Mouse (Mus musculus): Measurements from ENCODE around the gene Eomes.

Eomes gene

DNA sequence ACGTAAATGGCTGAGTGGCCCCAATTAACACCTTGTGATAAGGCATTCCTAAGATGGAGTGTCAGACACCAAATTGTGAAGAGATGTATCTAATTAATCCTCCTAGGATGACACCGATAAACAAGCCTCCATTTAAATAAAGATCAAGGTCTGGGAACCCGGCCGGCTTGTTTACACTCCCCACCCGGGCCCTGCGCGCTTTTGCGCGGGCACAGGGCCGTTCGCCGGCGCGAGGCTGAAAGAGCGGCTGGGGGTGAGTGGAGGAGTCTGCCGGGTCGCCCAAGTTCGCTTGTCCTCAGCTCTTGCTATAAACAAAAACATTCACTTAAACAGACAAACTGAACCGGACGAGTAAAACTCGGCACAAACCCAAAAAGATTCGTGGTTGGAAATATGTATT, 9.6 kb downstream of the Eomes start:
- no peak for DNase-seq (ENCODE audit: low read depth, low spot score)

- DNase-seq (ENCODE audit: low read depth, low spot score), result peak; percentile 89
These were observed 10.3 kb downstream of the Eomes start for GRCm38 (mm10) chr9:118488138-118488895.

- DNase-seq (ENCODE audit: low read depth, low spot score), result peak; percentile 56
These were observed 11.0 kb downstream of the Eomes start for GRCm38 (mm10) chr9:118488896-118489578.

- DNase-seq (ENCODE audit: low read depth, low spot score), result peak; percentile 84
These were observed 11.6 kb downstream of the Eomes start for GRCm38 (mm10) chr9:118489579-118490019.

- no peak for DNase-seq (ENCODE audit: low read depth, low spot score)
These were observed 13.2 kb downstream of the Eomes start for GRCm38 (mm10) chr9:118491195-118491594.

GRCm38 (mm10) chr9:118492932-118493698, 15.1 kb downstream of the Eomes start:
- DNase-seq (ENCODE audit: low read depth, low spot score), result no peak

DNA sequence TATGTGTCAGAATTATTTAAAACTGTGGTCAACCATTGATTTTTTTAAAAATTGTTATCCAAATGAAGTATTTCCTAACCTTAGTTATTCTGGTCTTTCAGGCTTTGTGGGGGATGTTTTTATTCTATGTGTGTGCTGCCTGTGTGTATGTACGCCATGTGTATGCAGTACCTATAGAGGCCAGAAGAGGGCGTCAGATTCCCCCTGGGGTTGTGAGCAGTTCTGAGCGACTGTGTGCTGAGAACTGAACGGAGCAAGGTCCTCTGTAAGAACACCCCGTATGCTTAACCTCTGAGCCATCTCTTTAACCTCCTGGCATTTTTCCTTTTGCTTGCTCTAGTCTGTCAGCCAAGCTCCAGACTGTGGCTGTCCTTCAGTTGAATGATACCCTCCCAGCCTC, 16.1 kb downstream of the Eomes start:
- DNase-seq (ENCODE audit: low read depth, low spot score), result peak; percentile 52

DNA sequence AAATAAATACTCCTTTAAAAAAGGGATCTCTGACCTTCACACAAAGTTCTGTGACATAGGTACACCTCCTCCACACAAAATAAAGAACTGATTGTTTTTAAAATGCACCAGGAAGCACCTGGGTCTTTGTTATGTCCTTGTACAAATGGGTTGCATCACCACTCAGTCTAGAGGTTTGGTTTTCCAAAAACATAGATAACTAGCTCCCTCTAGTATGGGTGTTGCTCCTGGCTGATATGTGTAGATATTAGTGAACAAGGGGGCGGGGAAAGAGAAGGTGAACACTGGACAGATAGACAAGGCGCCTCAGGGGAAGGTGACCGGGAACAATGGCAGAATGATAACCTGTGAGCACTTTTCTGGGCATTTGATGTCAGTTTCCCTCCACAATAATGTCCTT, 17.9 kb downstream of the Eomes start:
- DNase-seq (ENCODE audit: low read depth, low spot score), result no peak

GRCm38 (mm10) chr9:118496952-118497351, 18.9 kb downstream of the Eomes start:
- peak; percentile 91 for DNase-seq (ENCODE audit: low read depth, low spot score)

- peak; percentile 66 for DNase-seq (ENCODE audit: low read depth, low spot score)
These were observed 20.0 kb downstream of the Eomes start for GRCm38 (mm10) chr9:118498061-118498460.

- DNase-seq (ENCODE audit: low read depth, low spot score), result no peak
These were observed 23.0 kb downstream of the Eomes start for GRCm38 (mm10) chr9:118500963-118501362.

DNA sequence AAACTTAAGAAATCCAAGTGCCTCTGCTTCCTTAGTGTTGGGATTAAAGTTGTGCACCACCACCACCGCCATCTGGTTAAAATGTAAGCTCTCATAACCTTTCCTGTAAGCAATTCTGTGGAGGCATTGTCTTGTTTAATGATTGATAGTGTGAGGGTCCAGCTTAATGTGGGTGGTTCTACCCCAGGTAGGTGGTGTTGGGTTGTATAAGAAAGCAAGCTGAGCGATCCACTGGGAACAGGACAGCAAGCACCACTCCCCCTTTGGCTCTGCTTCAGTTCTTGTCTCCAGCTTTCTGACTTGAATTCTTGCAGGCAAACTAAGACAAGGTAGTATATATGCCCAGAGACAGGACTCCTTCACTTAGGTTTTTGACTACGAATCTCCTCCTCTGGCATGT, 26.6 kb downstream of the Eomes start:
- no peak for DNase-seq (ENCODE audit: low read depth, low spot score)

- peak; percentile 90 for DNase-seq (ENCODE audit: low read depth, low spot score)
These were observed 28.0 kb downstream of the Eomes start, which contains the start of gene Golga4 for GRCm38 (mm10) chr9:118506020-118506403. Gene Golga4, plus strand, starts transcription at chr9:118506267.

- DNase-seq (ENCODE audit: low read depth, low spot score), result no peak
These were observed 28.6 kb downstream of the Eomes start for GRCm38 (mm10) chr9:118506404-118507231.

DNA sequence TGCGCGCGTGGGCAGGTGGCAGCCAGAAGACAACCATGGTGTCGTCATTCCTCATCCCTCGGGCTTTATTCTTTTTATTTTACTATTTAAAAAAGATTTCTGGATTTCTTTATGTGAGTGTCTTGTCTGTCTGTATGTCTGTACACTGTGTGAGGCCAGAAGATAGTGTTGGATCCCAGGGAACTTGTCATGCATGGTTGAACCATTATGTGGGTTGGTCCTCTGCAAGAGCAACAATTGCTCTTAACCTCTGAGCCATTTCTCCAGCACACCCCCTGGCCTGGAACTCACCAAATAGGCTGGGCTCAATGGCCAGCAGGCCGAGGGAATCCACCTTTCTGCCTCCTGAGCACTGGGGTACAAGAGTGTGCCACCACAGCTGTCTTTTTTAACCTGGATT, 29.5 kb downstream of the Eomes start:
- no peak for DNase-seq (ENCODE audit: low read depth, low spot score)

DNA sequence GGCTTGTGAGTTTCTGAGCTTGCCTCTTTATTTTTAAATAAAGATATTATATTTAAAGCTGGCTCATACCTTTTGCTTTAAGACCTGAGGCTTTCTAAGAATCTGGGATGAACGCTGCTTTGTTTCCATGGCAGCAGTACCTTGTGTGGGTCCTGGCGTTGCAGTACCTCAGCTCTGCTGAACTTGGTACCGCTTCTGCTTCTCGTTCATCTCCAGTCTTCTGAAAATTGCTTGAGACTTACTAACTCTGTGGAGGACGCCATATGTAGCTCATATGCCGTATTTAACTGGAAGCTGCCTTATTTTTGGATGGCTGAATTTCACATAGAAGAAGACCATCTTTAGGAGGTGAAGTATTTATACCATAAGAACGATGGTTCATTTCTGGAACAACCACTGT, 30.6 kb downstream of the Eomes start:
- no peak for DNase-seq (ENCODE audit: low read depth, low spot score)

DNA sequence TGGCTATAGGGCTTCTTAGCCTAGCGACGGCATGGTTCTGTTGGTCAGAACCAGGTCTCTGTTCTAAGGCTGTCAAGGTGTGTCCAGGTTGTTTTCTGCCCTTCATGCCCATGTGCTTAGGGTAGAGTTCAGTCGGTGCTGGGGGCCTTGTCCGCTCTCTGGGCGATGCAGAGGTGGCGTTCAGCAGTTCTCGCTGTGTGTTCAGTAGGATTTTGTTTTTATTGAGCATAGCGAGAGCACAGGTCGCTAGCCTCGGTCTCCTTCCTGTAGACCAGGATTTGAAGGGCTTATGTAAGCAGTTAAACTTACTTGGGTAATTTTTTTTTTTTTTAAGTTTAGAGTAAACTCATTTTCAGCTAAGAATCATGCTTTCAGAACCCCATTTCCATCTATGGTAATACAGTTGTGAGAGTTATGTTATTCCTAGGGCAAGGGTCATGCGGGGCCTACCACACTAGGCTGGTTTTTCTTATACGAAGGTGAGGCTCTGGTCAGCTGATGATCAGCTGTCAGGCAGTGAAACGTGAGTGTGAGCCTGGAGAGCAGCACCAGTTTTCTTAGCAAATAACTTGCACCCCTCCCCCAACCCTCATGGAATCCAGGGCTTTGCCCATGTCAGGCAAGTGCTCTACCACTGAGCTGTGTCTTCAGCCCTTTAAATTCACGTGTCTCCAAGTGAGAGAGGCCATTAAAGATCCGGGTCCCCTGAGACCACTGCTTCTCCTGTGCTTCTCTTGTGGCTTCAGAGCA, 33.1 kb downstream of the Eomes start:
- no peak for DNase-seq (ENCODE audit: low read depth, low spot score)

- DNase-seq (ENCODE audit: low read depth, low spot score), result no peak
These were observed 34.7 kb downstream of the Eomes start for GRCm38 (mm10) chr9:118512681-118513233.

- no peak for DNase-seq (ENCODE audit: low read depth, low spot score)
These were observed 37.5 kb downstream of the Eomes start for GRCm38 (mm10) chr9:118515476-118515875.

DNA sequence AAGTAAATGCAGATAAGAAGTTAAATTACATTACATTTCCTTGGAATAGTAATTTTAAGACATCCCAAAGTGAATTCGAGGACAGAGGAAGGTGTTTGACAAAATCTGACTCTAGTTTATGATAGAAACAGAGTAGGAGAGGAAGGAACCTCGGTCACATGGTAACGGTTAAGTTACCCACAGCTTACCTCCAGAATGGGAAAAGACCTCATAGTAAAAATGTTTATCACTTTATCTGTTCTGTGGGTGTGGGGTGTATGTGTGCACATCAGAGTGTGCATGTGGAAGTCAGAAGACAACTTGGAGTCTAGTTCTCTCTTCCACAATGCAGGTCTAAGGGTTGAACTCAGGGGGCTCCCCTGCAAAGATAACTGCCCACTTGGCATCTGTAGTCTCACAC, 38.1 kb downstream of the Eomes start:
- no peak for DNase-seq (ENCODE audit: low read depth, low spot score)
